Mouse (Mus musculus) monocyte, adult 5-6 weeks (primary cell): ENCODE measurements around the gene Hnrnpa2b1. TPM values are rescaled to one million over a fixed set of nuclear protein-coding genes. Genes with fewer than 3 reads are reported as not detected.

Source experiments
- ATAC-seq: fragments of 153-309, 156-312 bp; replicated peaks from 2 replicates; pipeline ENCODE4 v1.8.0; 2017; ENCODE audit warnings: mild to moderate bottlenecking; ENCODE audit not compliant: low TSS enrichment, insufficient number of reproducible peaks, severe bottlenecking, poor library complexity, low FRiP score
- total RNA-seq: library from RNA; stranded (forward); fragments of 200-1000, 200-491, 200-594 nt; gene quantifications from 3 replicates; pipeline ENCODE4 v1.2.3, GENCODE M21; 2017

The Hnrnpa2b1 gene
- total RNA-seq, 1 experiment from 2014 or later = 1,630 TPM

- ATAC-seq = 0 out of 2 replicates have a peak, but pooled peaks have one; percentile 28
Observed at GRCm38 (mm10) chr6:51432535-51433397, 36.9 kb downstream of the Hnrnpa2b1 start, which contains the start of gene Nfe2l3. Gene Nfe2l3, plus strand, starts transcription at chr6:51432670.

GRCm38 (mm10) chr6:51424537-51424936, 45.2 kb downstream of the Hnrnpa2b1 start:
- no peak for ATAC-seq

GRCm38 (mm10) chr6:51423466-51424122, 46.1 kb downstream of the Hnrnpa2b1 start:
- ATAC-seq = no peak

- ATAC-seq = no peak
Observed at GRCm38 (mm10) chr6:51417306-51417936, 52.3 kb downstream of the Hnrnpa2b1 start.

- ATAC-seq = no peak
Observed at GRCm38 (mm10) chr6:51416433-51416832, 53.3 kb downstream of the Hnrnpa2b1 start.

Other genes starting within 250 kb of the Hnrnpa2b1 start
- gene Nfe2l3, start 37.2 kb downstream of the Hnrnpa2b1 start, total RNA-seq = 0.10 to 0.68 TPM in 2 of 3 replicates, not detected in the other
- gene Cbx3, start 466 bp upstream of the Hnrnpa2b1 start, total RNA-seq = 92.1 to 154 TPM (median 139 TPM) in 3 replicates
- 79.7 to 97.3 TPM (median 87.0 TPM) in 3 replicates for gene Snx10, start 54.0 kb upstream of the Hnrnpa2b1 start, total RNA-seq